Mouse (Mus musculus): ENCODE results near the gene Atp1a4. TPM values are rescaled to one million over a fixed set of nuclear protein-coding genes. Genes with fewer than 3 reads are reported as not detected.

Gene Atp1a4
- 2.6 TPM for polyA plus RNA-seq (2014; fragmentation: Illumina TruSeq; extraction: RNeasy Lipid Tissue Mini Kit (QIAGEN cat#74804); ENCODE audit: low read depth, low replicate concordance)

DNA sequence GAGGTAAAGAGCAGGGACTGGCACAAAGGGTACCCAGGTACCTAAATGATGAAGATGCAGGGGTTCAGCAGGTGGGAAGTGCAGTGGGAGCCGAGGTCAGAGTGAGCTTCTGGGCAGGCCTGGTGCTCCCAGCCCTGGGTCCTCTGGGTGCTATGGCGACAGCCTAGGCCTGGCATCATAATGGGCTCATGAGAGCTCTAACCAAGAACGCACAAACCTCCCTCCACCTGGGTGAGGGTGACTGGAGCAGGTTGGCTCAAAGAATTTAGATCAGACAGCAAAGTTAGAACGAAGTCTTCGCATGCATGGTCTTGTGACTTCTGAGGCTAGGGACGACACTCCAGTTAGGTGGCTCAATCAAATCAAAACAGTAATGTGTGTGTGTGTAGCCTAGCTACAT is at the start of gene Atp1a4:
Gene Atp1a4 (minus strand): TSS at position 101 of the 400 bp plus-strand sequence.

DNA sequence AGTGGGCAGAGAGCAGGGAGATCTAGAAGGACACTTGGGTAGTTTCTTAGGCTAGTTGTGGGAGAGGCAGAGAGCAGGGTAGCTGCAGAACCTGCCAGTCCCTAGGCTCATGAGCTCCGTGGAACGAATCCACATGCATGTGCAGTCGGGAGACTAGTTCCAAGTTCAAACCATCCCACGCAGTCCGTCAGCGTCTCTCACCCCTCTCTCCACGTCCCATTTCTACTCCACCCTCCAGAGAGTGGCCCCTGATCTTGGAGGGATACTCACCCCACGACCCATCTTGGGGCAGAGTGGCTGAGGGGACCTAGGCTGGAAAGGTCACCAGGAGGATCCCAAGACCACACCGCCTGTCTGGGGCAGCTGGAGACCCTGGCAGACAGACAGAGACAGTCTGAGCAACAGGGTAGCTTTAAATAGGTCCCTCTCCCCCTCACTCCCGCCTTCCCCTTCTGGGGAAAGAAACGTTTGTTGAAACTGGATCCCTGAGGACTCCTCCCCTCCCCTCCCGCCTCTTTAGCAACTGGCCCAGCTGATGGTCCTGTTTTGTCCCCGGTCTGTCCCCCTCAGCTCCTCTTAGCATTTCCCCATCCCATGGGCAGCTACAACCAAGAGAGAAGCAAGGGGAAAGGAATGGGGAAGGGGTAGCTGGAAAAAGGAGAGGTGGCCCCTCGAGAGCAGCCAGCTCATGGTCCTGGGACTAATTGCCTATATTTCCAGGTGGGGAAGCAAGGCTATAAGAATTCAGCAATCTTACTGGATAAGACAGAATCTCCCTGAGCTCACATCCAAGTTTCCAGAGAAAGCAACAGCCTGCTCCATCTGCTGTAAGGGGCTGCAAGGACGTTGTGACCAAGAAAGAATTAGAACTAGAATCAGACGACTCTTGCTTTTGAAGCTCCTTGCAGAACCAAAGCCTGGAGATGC is 39.7 kb upstream of the Atp1a4 start, which contains the start of gene Atp1a2:
Gene Atp1a2 (minus strand): TSS at position 454 of the 927 bp plus-strand sequence.

DNA sequence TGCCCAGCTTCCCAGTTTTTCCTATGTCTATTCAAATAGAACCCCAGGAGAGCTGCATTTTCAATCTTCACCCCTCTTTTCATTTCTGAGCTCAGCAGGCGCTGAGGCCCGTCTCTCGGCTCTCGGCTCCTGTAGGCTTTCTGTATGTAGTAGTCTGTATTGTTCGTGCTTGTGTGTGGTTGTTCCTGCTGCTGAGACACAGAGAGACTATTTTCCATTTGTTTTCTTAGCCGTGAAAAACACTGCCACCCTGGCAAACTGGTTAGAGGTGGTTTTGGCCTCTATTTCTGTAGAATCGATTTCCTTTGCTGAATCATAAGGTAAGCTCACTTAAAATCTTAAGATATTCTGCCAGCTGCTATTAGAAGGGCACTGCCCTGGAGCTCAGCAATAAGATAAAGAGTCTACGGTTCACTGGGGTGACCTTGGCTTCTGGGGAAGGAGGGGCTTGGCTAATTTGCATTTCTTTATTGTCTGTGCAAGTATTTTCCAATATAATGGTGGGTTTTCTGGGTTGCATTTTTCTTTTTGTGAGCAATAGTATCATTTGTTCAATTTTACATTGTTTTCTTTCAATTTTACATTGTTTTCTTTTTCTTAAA is 3.4 kb upstream of the Atp1a4 start, which contains the start of gene Igsf8:
Gene Igsf8 (plus strand): TSS at position 165 of the 602 bp plus-strand sequence.

DNA sequence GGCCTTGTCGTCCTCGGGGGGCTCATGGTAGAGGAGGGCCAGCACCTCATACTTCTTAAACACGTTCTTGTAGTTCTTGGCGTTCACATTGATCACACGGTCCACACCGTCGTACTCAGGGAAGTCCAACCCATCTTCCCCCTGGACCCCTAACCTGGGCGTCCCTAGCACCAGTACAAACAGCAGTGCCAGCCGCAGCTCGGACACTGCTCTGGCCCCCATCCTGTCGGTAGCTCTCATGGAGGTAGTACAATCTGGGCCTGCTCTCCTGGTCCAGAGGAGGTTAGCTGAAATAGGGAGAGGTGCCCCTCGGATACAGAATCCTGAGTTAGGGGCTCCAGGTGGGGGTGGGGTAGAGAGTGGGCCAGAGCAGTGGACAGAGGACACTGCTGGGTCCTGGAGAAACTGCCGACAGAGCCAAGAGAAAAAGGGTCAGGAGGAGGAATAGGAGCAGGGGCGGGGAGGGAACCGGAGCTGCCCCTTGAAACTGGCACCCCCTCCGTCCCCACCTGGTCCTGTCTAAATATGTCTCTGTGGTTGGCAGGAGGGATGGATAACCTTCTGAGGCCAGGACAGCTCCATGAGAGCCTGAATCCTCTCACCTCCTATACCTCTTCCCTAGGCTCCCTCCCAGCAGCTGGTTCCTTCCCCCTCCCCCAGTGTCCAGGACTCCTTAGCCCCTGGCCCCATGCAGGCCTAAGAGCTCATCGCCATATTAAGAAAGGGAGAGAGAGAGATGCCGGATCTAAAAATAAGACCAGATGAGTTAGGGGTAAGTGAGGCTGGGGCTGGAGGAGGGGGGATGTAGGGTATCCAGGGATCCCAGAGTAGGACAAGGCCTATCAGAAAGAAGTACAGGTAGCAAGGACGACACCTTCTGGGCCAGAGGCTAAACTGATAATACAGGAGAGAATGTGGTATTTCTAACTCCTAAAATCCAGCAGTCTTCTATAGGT is 38.5 kb downstream of the Atp1a4 start, which contains the start of gene Casq1:
Gene Casq1 (minus strand): TSS at position 418 of the 956 bp plus-strand sequence.

DNA sequence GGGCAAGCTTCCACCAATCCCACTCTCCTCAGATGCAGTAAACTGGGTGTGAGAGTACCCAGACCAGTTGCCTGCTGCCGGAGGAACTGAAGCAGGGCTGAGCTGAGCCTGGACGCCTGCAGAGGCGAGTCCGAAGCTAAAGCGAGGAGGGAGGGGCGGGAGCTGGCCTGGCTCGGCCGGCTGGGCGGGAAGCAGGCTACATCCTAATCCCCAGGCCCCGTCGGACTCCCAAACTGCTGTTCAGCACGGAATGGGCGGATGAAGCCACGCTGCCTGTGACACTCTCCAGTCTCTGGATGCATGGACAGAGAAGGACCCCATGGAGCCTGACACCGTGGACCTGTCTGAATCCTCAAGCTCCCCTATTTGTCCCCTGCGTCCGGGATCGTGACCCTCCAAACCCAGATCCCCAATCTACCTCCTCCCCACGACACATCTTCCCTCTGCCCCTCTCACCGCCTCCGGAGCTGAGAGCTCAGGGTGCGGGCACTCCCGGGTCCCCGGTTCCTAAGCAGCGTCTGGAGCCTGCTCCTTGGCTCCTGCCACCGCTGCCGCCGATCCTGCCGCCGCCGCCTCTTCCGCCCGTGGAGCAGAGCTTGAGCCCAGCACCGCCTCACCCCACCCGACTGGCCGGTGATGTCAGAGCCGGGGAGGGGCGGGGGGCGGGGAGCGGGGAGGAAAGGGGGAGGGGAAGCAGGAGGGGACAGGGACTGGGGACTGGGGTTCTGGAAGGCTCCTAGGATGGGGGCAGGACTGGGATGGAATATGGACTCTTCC is 51.9 kb downstream of the Atp1a4 start, which contains the start of gene Pea15a:
Gene Pea15a (minus strand): TSS at position 664 of the 777 bp plus-strand sequence.

Other genes with a start within 250 kb of the Atp1a4 start
- 2.2 TPM for gene Vangl2, start 230.0 kb downstream of the Atp1a4 start, polyA plus RNA-seq (2014; fragmentation: Illumina TruSeq; extraction: RNeasy Lipid Tissue Mini Kit (QIAGEN cat#74804); ENCODE audit: low read depth, low replicate concordance)
- gene Nhlh1, start 200.8 kb downstream of the Atp1a4 start, polyA plus RNA-seq (2014; fragmentation: Illumina TruSeq; extraction: RNeasy Lipid Tissue Mini Kit (QIAGEN cat#74804); ENCODE audit: low read depth, low replicate concordance), result not detected
- 167 TPM for gene Copa, start 175.9 kb downstream of the Atp1a4 start, polyA plus RNA-seq (2014; fragmentation: Illumina TruSeq; extraction: RNeasy Lipid Tissue Mini Kit (QIAGEN cat#74804); ENCODE audit: low read depth, low replicate concordance)
- gene Ncstn, start 175.6 kb downstream of the Atp1a4 start, polyA plus RNA-seq (2014; fragmentation: Illumina TruSeq; extraction: RNeasy Lipid Tissue Mini Kit (QIAGEN cat#74804); ENCODE audit: low read depth, low replicate concordance), result 28.8 TPM
- 83.5 TPM for gene Pex19, start 131.7 kb downstream of the Atp1a4 start, polyA plus RNA-seq (2014; fragmentation: Illumina TruSeq; extraction: RNeasy Lipid Tissue Mini Kit (QIAGEN cat#74804); ENCODE audit: low read depth, low replicate concordance)
- 119 TPM for gene Dcaf8, start 110.3 kb downstream of the Atp1a4 start, polyA plus RNA-seq (2014; fragmentation: Illumina TruSeq; extraction: RNeasy Lipid Tissue Mini Kit (QIAGEN cat#74804); ENCODE audit: low read depth, low replicate concordance)
- 64.1 TPM for gene Pea15a, start 51.6 kb downstream of the Atp1a4 start, polyA plus RNA-seq (2014; fragmentation: Illumina TruSeq; extraction: RNeasy Lipid Tissue Mini Kit (QIAGEN cat#74804); ENCODE audit: low read depth, low replicate concordance)
- 7.2 TPM for gene Casq1, start 38.5 kb downstream of the Atp1a4 start, polyA plus RNA-seq (2014; fragmentation: Illumina TruSeq; extraction: RNeasy Lipid Tissue Mini Kit (QIAGEN cat#74804); ENCODE audit: low read depth, low replicate concordance)
- 1.0 TPM for gene Igsf8, start 3.2 kb upstream of the Atp1a4 start, polyA plus RNA-seq (2014; fragmentation: Illumina TruSeq; extraction: RNeasy Lipid Tissue Mini Kit (QIAGEN cat#74804); ENCODE audit: low read depth, low replicate concordance)
- gene Atp1a2, start 39.6 kb upstream of the Atp1a4 start, polyA plus RNA-seq (2014; fragmentation: Illumina TruSeq; extraction: RNeasy Lipid Tissue Mini Kit (QIAGEN cat#74804); ENCODE audit: low read depth, low replicate concordance), result 29.0 TPM
- not detected for gene Kcnj9, start 70.9 kb upstream of the Atp1a4 start, polyA plus RNA-seq (2014; fragmentation: Illumina TruSeq; extraction: RNeasy Lipid Tissue Mini Kit (QIAGEN cat#74804); ENCODE audit: low read depth, low replicate concordance)
- 2.2 TPM for gene Kcnj10, start 82.8 kb upstream of the Atp1a4 start, polyA plus RNA-seq (2014; fragmentation: Illumina TruSeq; extraction: RNeasy Lipid Tissue Mini Kit (QIAGEN cat#74804); ENCODE audit: low read depth, low replicate concordance)
- 19.5 TPM for gene Pigm, start 118.1 kb upstream of the Atp1a4 start, polyA plus RNA-seq (2014; fragmentation: Illumina TruSeq; extraction: RNeasy Lipid Tissue Mini Kit (QIAGEN cat#74804); ENCODE audit: low read depth, low replicate concordance)
- 3.6 TPM for gene Slamf9, start 216.9 kb upstream of the Atp1a4 start, polyA plus RNA-seq (2014; fragmentation: Illumina TruSeq; extraction: RNeasy Lipid Tissue Mini Kit (QIAGEN cat#74804); ENCODE audit: low read depth, low replicate concordance)
- gene Igsf9, start 223.4 kb upstream of the Atp1a4 start, polyA plus RNA-seq (2014; fragmentation: Illumina TruSeq; extraction: RNeasy Lipid Tissue Mini Kit (QIAGEN cat#74804); ENCODE audit: low read depth, low replicate concordance), result not detected
- gene Tagln2, start 241.6 kb upstream of the Atp1a4 start, polyA plus RNA-seq (2014; fragmentation: Illumina TruSeq; extraction: RNeasy Lipid Tissue Mini Kit (QIAGEN cat#74804); ENCODE audit: low read depth, low replicate concordance), result 30.3 TPM